ENCODE assay signal across 13 mouse cellular contexts in genomic region chr3:34660542-34661290, GRCm38 (mm10). TPM values are rescaled to one million over a fixed set of nuclear protein-coding genes. Genes with fewer than 3 reads are reported as not detected.
DNase-seq lines count a peak whose midpoint lies in the region; ATAC-seq lines count a peak whose summit lies in the region.
"Had no signal": no experiment of that assay in that cellular context is flagged by ENCODE, and none has a peak within 500 bp of the region (broad histone marks: within the 10 kb centered on the region; RNA-seq: fewer than 3 reads in every experiment).

No protein-coding gene starts in this region.

- peak; percentile 5; the same call in 1 of the 2 replicates for ATAC-seq in forebrain, embryonic 16.5 days
- ATAC-seq in midbrain, embryonic 13.5 days: no peak
- no peak for ATAC-seq in heart, embryonic 11.5 days (replicated peaks; ENCODE audit: insufficient number of reproducible peaks, low FRiP score, low TSS enrichment)
- ATAC-seq in megakaryocyte, adult 5-6 weeks (ENCODE audit: poor library complexity, severe bottlenecking): no peak

- 5% methylated on average over 14 of the region's 14 CpGs for WGBS in embryonic facial prominence, embryonic 10.5 days
- 5% methylated on average over 14 of the region's 14 CpGs for WGBS in forebrain, embryonic 16.5 days
- WGBS in midbrain, embryonic 13.5 days: 10% methylated on average over 14 of the region's 14 CpGs
- 6% methylated on average over 14 of the region's 14 CpGs for WGBS in heart, embryonic 11.5 days (ENCODE audit: insufficient replicate concordance)

- DNase-seq in embryonic facial prominence, embryonic 10.5 days (ENCODE audit: low spot score): peak; percentile 44
- peak; percentile 27 for DNase-seq in retina, postnatal 1 day
- DNase-seq in urinary bladder, postnatal 36 days (ENCODE audit: low spot score in 2 of 2): no peak
- DNase-seq: layer of hippocampus, adult 9-11 months; lung, adult 18-20 months; right cerebral cortex, adult 18-20 months had no signal

- H3K9me3 ChIP-seq in embryonic facial prominence, embryonic 10.5 days: no peaks in the 10 kb centered on the region
- no peaks in the 10 kb centered on the region for H3K9me3 ChIP-seq in forebrain, embryonic 16.5 days (ENCODE audit: control insufficient read depth, low read length)
- no peaks in the 10 kb centered on the region for H3K9me3 ChIP-seq in midbrain, embryonic 13.5 days
- H3K9me3 ChIP-seq in heart, embryonic 11.5 days (replicated peaks; ENCODE audit: control insufficient read depth, low read length): no peaks in the 10 kb centered on the region
- H3K9me3 ChIP-seq: heart, embryonic 10.5 days; limb, embryonic 12.5 days had no signal

- no peaks in the 10 kb centered on the region for H3K36me3 ChIP-seq in embryonic facial prominence, embryonic 10.5 days (replicated peaks)
- no peaks in the 10 kb centered on the region for H3K36me3 ChIP-seq in forebrain, embryonic 16.5 days (ENCODE audit: control insufficient read depth, insufficient read depth)
- no peaks in the 10 kb centered on the region for H3K36me3 ChIP-seq in midbrain, embryonic 13.5 days
- H3K36me3 ChIP-seq in heart, embryonic 11.5 days (ENCODE audit: control insufficient read depth, insufficient read depth, low read length): no peaks in the 10 kb centered on the region
- H3K36me3 ChIP-seq: heart, embryonic 10.5 days; limb, embryonic 12.5 days had no signal

- peak overlapping the region; percentile 85 for H3K27ac ChIP-seq in embryonic facial prominence, embryonic 10.5 days (replicated peaks)
- peak overlapping the region; percentile 92 for H3K27ac ChIP-seq in forebrain, embryonic 16.5 days (ENCODE audit: low read length)
- peak overlapping the region; percentile 96 for H3K27ac ChIP-seq in midbrain, embryonic 13.5 days
- no peak overlapping the region for H3K27ac ChIP-seq in heart, embryonic 11.5 days (ENCODE audit: low read depth, low read length)
- H3K27ac ChIP-seq: heart, embryonic 10.5 days; limb, embryonic 12.5 days had no signal

- peaks cover 69% of the 10 kb centered on the region for H3K4me1 ChIP-seq in embryonic facial prominence, embryonic 10.5 days
- H3K4me1 ChIP-seq in forebrain, embryonic 16.5 days (replicated peaks; ENCODE audit: control insufficient read depth, insufficient read depth, low read length): peaks cover 65% of the 10 kb centered on the region
- H3K4me1 ChIP-seq in midbrain, embryonic 13.5 days (replicated peaks): peaks cover 95% of the 10 kb centered on the region
- peaks cover 8% of the 10 kb centered on the region; the same call in 1 of the 2 replicates for H3K4me1 ChIP-seq in heart, embryonic 11.5 days (ENCODE audit: control insufficient read depth, insufficient read depth, low read length)

- H3K9ac ChIP-seq in forebrain, embryonic 16.5 days (replicated peaks; ENCODE audit: low read depth, low read length): peak overlapping the region; percentile 40
- H3K9ac ChIP-seq in midbrain, embryonic 13.5 days (replicated peaks): peak overlapping the region; percentile 78
- no peak overlapping the region for H3K9ac ChIP-seq in heart, embryonic 11.5 days (ENCODE audit: low read depth, low read length)
- H3K9ac ChIP-seq: limb, embryonic 12.5 days had no signal

- H3K4me3 ChIP-seq in embryonic facial prominence, embryonic 10.5 days: peak overlapping the region; percentile 37; the same call in 1 of the 2 replicates
- 0 out of 2 replicates have a peak overlapping the region, but pooled peaks have one; percentile 3 for H3K4me3 ChIP-seq in forebrain, embryonic 16.5 days (replicated peaks; ENCODE audit: low read length)
- peak overlapping the region; percentile 45 for H3K4me3 ChIP-seq in midbrain, embryonic 13.5 days (replicated peaks)
- no peak overlapping the region for H3K4me3 ChIP-seq in heart, embryonic 11.5 days (ENCODE audit: low read depth, low read length)
- H3K4me3 ChIP-seq: heart, embryonic 10.5 days; limb, embryonic 12.5 days; megakaryocyte, embryonic 14.5 days had no signal

- peaks cover 100% of the 10 kb centered on the region for H3K27me3 ChIP-seq in embryonic facial prominence, embryonic 10.5 days (replicated peaks; ENCODE audit: low read depth, poor library complexity, severe bottlenecking)
- no peaks in the 10 kb centered on the region; the same call in 1 of the 2 replicates for H3K27me3 ChIP-seq in forebrain, embryonic 16.5 days (replicated peaks; ENCODE audit: control insufficient read depth, insufficient read depth, low read length)
- peaks cover 29% of the 10 kb centered on the region for H3K27me3 ChIP-seq in midbrain, embryonic 13.5 days
- H3K27me3 ChIP-seq in heart, embryonic 11.5 days (ENCODE audit: control insufficient read depth, insufficient read depth, low read length): peaks cover 95% of the 10 kb centered on the region

- peak overlapping the region; percentile 80 for H3K4me2 ChIP-seq in forebrain, embryonic 16.5 days (ENCODE audit: low read length)
- H3K4me2 ChIP-seq in midbrain, embryonic 13.5 days (replicated peaks): peak overlapping the region; percentile 83
- no peak overlapping the region for H3K4me2 ChIP-seq in heart, embryonic 11.5 days
- H3K4me2 ChIP-seq: limb, embryonic 12.5 days had no signal

RNA-seq across cellular contexts. Expression of gene Sox2, which starts 10.5 kb away (rescaled TPM):
- 12.2 and 16.1 TPM in 2 replicates for polyA plus RNA-seq in embryonic facial prominence, embryonic 10.5 days (2016; fragmentation: Nextera tagmentation; extraction: Ambion mirVana)
- polyA plus RNA-seq in forebrain, embryonic 16.5 days (2015; fragmentation: Nextera tagmentation; extraction: Ambion mirVana): 20.8 and 24.0 TPM in 2 replicates
- 27.8 and 28.2 TPM in 2 replicates for polyA plus RNA-seq in midbrain, embryonic 13.5 days (2015; fragmentation: Nextera tagmentation; extraction: Ambion mirVana)
- polyA plus RNA-seq in heart, embryonic 11.5 days (2014; fragmentation: Nextera tagmentation; extraction: Ambion mirVana): 0.14 and 0.31 TPM in 2 replicates
- not detected in 2 replicates for total RNA-seq in megakaryocyte, adult 5-6 weeks (2015)
- total RNA-seq in megakaryocyte, adult 5-6 weeks (2017): not detected in 2 replicates

Comparison
In these comparisons a context has a peak if more than half of its experiments do, and no peak if none do; other contexts are left out.
1. DNase-seq: peak in embryonic facial prominence, embryonic 10.5 days (single experiment) and retina, postnatal 1 day (single experiment); none in urinary bladder, postnatal 36 days (0 of 2).
2. RNA of gene Sox2, which starts 10.5 kb away (polyA plus RNA-seq): 27.8 to 28.2 TPM in midbrain, embryonic 13.5 days, 20.8 to 24.0 TPM in forebrain, embryonic 16.5 days and 12.2 to 16.1 TPM in embryonic facial prominence, embryonic 10.5 days; 0.14 to 0.31 TPM in heart, embryonic 11.5 days; every median in the first group is over 10 times any median in the second.